Mouse (Mus musculus) monocyte, adult 5-6 weeks (primary cell): ENCODE measurements around the gene Dnase1l3. TPM values are rescaled to one million over a fixed set of nuclear protein-coding genes. Genes with fewer than 3 reads are reported as not detected.

ENCODE experiments used
- ATAC-seq: fragments of 153-309, 156-312 bp; replicated peaks from 2 replicates; pipeline ENCODE4 v1.8.0; 2017; ENCODE audit warnings: mild to moderate bottlenecking; ENCODE audit not compliant: low TSS enrichment, insufficient number of reproducible peaks, severe bottlenecking, poor library complexity, low FRiP score
- total RNA-seq: library from RNA; stranded (forward); fragments of 200-1000, 200-491, 200-594 nt; gene quantifications from 3 replicates; pipeline ENCODE4 v1.2.3, GENCODE M21; 2017

The Dnase1l3 gene
- total RNA-seq, 1 experiment from 2014 or later, result 4.0 TPM

- ATAC-seq, result no peak
Observed at GRCm38 (mm10) chr14:7991108-7991776, 3.1 kb downstream of the Dnase1l3 start.

- ATAC-seq, result no peak
Observed at GRCm38 (mm10) chr14:7989961-7990360, 4.4 kb downstream of the Dnase1l3 start.

GRCm38 (mm10) chr14:7989371-7989770 is 5.0 kb downstream of the Dnase1l3 start:
- no peak for ATAC-seq

- peak; percentile 63 for ATAC-seq
Observed at GRCm38 (mm10) chr14:7986913-7987312, 7.5 kb downstream of the Dnase1l3 start.

- ATAC-seq, result no peak
Observed at GRCm38 (mm10) chr14:7981226-7981625, 13.1 kb downstream of the Dnase1l3 start.

GRCm38 (mm10) chr14:7978183-7978582 is 16.2 kb downstream of the Dnase1l3 start:
- ATAC-seq, result no peak

GRCm38 (mm10) chr14:7977471-7977870 is 16.9 kb downstream of the Dnase1l3 start:
- no peak for ATAC-seq

- no peak for ATAC-seq
Observed at GRCm38 (mm10) chr14:7975177-7975576, 19.2 kb downstream of the Dnase1l3 start.

- no peak for ATAC-seq
Observed at GRCm38 (mm10) chr14:7974643-7975042, 19.7 kb downstream of the Dnase1l3 start.

- no peak for ATAC-seq
Observed at GRCm38 (mm10) chr14:7971889-7972493, 22.4 kb downstream of the Dnase1l3 start.

- peak; percentile 67; the same call in 1 of the 2 replicates for ATAC-seq
Observed at GRCm38 (mm10) chr14:7964219-7964889, 30.0 kb downstream of the Dnase1l3 start.

- no peak for ATAC-seq
Observed at GRCm38 (mm10) chr14:7963160-7963559, 31.2 kb downstream of the Dnase1l3 start.

GRCm38 (mm10) chr14:7962626-7963025 is 31.7 kb downstream of the Dnase1l3 start:
- ATAC-seq, result no peak

GRCm38 (mm10) chr14:7961714-7962113 is 32.7 kb downstream of the Dnase1l3 start:
- no peak for ATAC-seq

- no peak for ATAC-seq
Observed at GRCm38 (mm10) chr14:7960616-7961015, 33.8 kb downstream of the Dnase1l3 start.

- ATAC-seq, result no peak
Observed at GRCm38 (mm10) chr14:7957049-7957448, 37.3 kb downstream of the Dnase1l3 start, which contains the start of gene Gm45521. Gene Gm45521, plus strand, starts transcription at chr14:7957288.

- ATAC-seq, result no peak
Observed at GRCm38 (mm10) chr14:7956427-7956826, 37.9 kb downstream of the Dnase1l3 start.

- no peak for ATAC-seq
Observed at GRCm38 (mm10) chr14:7954071-7954471, 40.3 kb downstream of the Dnase1l3 start.

- ATAC-seq, result no peak
Observed at GRCm38 (mm10) chr14:7952610-7953254, 41.6 kb downstream of the Dnase1l3 start.
